Mouse (Mus musculus) bone marrow macrophage, adult 2 months (primary cell): ENCODE measurements around the gene Atp6ap1.

Experiments used
- CTCF ChIP-seq: IDR thresholded peaks from 2 replicates; pipeline ENCODE4 v1.5.1; 2012; ENCODE audit warnings: low read depth, mild to moderate bottlenecking, low read length, moderate library complexity
- POLR2A ChIP-seq: IDR thresholded peaks from 2 replicates; pipeline ENCODE4 v1.6.1; 2012; ENCODE audit warnings: mild to moderate bottlenecking, low read depth, low read length, borderline replicate concordance

DNA sequence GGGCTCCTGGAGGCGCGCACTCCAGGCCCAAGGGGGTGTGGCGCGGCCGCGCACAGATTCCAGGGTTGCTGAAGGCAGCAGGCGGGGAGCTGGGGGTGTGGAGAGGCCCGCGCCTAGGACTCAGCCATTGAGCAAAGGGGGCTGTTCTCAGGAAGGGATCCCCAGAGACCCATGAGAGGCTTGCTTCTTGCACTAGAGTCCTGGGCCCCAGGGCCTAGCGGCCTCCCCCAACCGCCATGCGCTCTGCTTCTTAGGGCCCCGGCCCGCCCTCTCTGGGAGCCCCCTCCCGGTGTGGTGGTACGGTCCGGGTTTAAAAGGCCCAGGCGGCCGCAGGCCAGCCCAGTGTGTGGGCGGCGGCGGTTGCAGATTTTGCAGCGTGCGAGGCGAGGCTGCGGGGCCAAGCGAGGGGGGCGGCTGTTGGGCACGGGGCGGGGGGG is 31.8 kb downstream of the Atp6ap1 start, which contains the start of gene Plxna3:
- TF ChIP-seq CTCF (no peak), POLR2A (no peak)
